Mouse (Mus musculus): ENCODE data around the gene Hist1h4b.

GRCm38 (mm10) chr13:23724239-23724638, 32.6 kb upstream of the Hist1h4b start:
- TF ChIP-seq CEBPB (IDR thresholded peaks at IDR 0.05; ENCODE audit: insufficient read depth, poor library complexity, severe bottlenecking) = no peak
- no peak for TF ChIP-seq POLR2A (IDR thresholded peaks at IDR 0.05; ENCODE audit: insufficient read length, low read depth)
- no peak for TF ChIP-seq TCF3 (IDR thresholded peaks at IDR 0.05; ENCODE audit: insufficient read length, low read depth)
- no peak for TF ChIP-seq USF1 (IDR thresholded peaks at IDR 0.05; ENCODE audit: low read depth)
- no peak for TF ChIP-seq E2F4 (IDR thresholded peaks at IDR 0.05; ENCODE audit: insufficient read depth)
- TF ChIP-seq REST (IDR thresholded peaks at IDR 0.05; ENCODE audit: insufficient read depth, insufficient read length) = no peak

Data from myocyte (in vitro differentiated cells).